Mouse (Mus musculus) ovary, postnatal 14 days (tissue): ENCODE results near the gene Arnt.
"Not testable (repeated sequence)": the region's sequence is repeated elsewhere in the genome, so short reads cannot be mapped to it uniquely, and the experiment has no call there.

Experiments used
- DNase-seq: peaks from one replicate; pipeline ENCODE4 v3.0.0; 2022; ENCODE audit warnings: low spot score

Arnt gene

GRCm38 (mm10) chr3:95529814-95530213 is 95.6 kb downstream of the Arnt start:
- no peak for DNase-seq

GRCm38 (mm10) chr3:95531025-95531424 is 96.8 kb downstream of the Arnt start:
- no peak for DNase-seq

- no peak for DNase-seq
Observed at GRCm38 (mm10) chr3:95533364-95533763, 99.2 kb downstream of the Arnt start.

- DNase-seq: no peak
Observed at GRCm38 (mm10) chr3:95534927-95535326, 100.7 kb downstream of the Arnt start.

- DNase-seq: no peak
Observed at GRCm38 (mm10) chr3:95538936-95539335, 104.7 kb downstream of the Arnt start.

GRCm38 (mm10) chr3:95539837-95540236 is 105.6 kb downstream of the Arnt start:
- no peak for DNase-seq

- not testable (repeated sequence) for DNase-seq
Observed at GRCm38 (mm10) chr3:95541186-95541585, 107.0 kb downstream of the Arnt start.

GRCm38 (mm10) chr3:95542171-95542570 is 108.0 kb downstream of the Arnt start:
- DNase-seq: no peak

- no peak for DNase-seq
Observed at GRCm38 (mm10) chr3:95542981-95543380, 108.8 kb downstream of the Arnt start.
